Mouse (Mus musculus): ENCODE measurements around the gene Nme6. TPM values are rescaled to one million over a fixed set of nuclear protein-coding genes. Genes with fewer than 3 reads are reported as not detected.
"Not testable (repeated sequence)": the region's sequence is repeated elsewhere in the genome, so short reads cannot be mapped to it uniquely, and the experiment has no call there.

Gene Nme6
- 10 to 100 TPM in 1 of 3 experiments, 1 to 10 TPM in 2; 6.7 to 16.6 (median 9.4) TPM for polyA plus RNA-seq (2017; shearing (Covaris generic))

- ATAC-seq: peak; percentile 89
These were observed at the start of gene Nme6 for GRCm38 (mm10) chr9:109832391-109833087. Gene Nme6, plus strand, starts transcription at chr9:109832749.

- ATAC-seq: not testable (repeated sequence)
These were observed 42.0 kb upstream of the Nme6 start, which contains the start of gene Fbxw27 for GRCm38 (mm10) chr9:109790570-109790969. Gene Fbxw27, minus strand, starts transcription at chr9:109790670.

- ATAC-seq: no peak
These were observed 37.3 kb upstream of the Nme6 start for GRCm38 (mm10) chr9:109795221-109795620.

GRCm38 (mm10) chr9:109795811-109796210 is 36.7 kb upstream of the Nme6 start:
- ATAC-seq: no peak

- no peak for ATAC-seq
These were observed 34.5 kb upstream of the Nme6 start for GRCm38 (mm10) chr9:109798051-109798450.

GRCm38 (mm10) chr9:109805596-109805995 is 27.0 kb upstream of the Nme6 start:
- ATAC-seq: not testable (repeated sequence)

GRCm38 (mm10) chr9:109806260-109806659 is 26.3 kb upstream of the Nme6 start:
- no peak for ATAC-seq

GRCm38 (mm10) chr9:109806695-109807293 is 25.8 kb upstream of the Nme6 start:
- no peak for ATAC-seq

- ATAC-seq: no peak
These were observed 24.7 kb upstream of the Nme6 start for GRCm38 (mm10) chr9:109807898-109808297.

- ATAC-seq: no peak
These were observed 20.6 kb upstream of the Nme6 start, which contains the start of gene Spink8 for GRCm38 (mm10) chr9:109811980-109812379. Gene Spink8, plus strand, starts transcription at chr9:109812280.

- no peak for ATAC-seq
These were observed 19.1 kb upstream of the Nme6 start for GRCm38 (mm10) chr9:109813424-109813823.

GRCm38 (mm10) chr9:109816341-109816740 is 16.2 kb upstream of the Nme6 start:
- no peak for ATAC-seq

GRCm38 (mm10) chr9:109825739-109826138 is 6.8 kb upstream of the Nme6 start:
- ATAC-seq: no peak

- no peak for ATAC-seq
These were observed 6.4 kb upstream of the Nme6 start for GRCm38 (mm10) chr9:109826181-109826580.

GRCm38 (mm10) chr9:109833088-109833412 is 501 bp downstream of the Nme6 start:
- ATAC-seq: no peak

- no peak for ATAC-seq
These were observed 16.8 kb downstream of the Nme6 start, which contains the start of gene Camp for GRCm38 (mm10) chr9:109849312-109849758. Gene Camp, minus strand, starts transcription at chr9:109849617.

GRCm38 (mm10) chr9:109850099-109850498 is 17.6 kb downstream of the Nme6 start:
- no peak for ATAC-seq

- no peak for ATAC-seq
These were observed 21.8 kb downstream of the Nme6 start for GRCm38 (mm10) chr9:109854341-109854740.

- ATAC-seq: no peak
These were observed 23.4 kb downstream of the Nme6 start for GRCm38 (mm10) chr9:109855947-109856346.

GRCm38 (mm10) chr9:109862397-109863044 is 30.0 kb downstream of the Nme6 start:
- peak; percentile 35 for ATAC-seq

- no peak for ATAC-seq
These were observed 30.5 kb downstream of the Nme6 start for GRCm38 (mm10) chr9:109863085-109863484.

- no peak for ATAC-seq
These were observed 33.7 kb downstream of the Nme6 start for GRCm38 (mm10) chr9:109866218-109866617.

GRCm38 (mm10) chr9:109870983-109871572 is 38.5 kb downstream of the Nme6 start:
- no peak for ATAC-seq

All from inflammation-experienced regulatory T-cells, adult 6 months (primary cell).